Mouse (Mus musculus) C2C12 (cell line): ENCODE data around the gene Gm20388.

Experiments used
- CTCF ChIP-seq: IDR thresholded peaks from one replicate; pipeline ENCODE4 v1.5.1; 2011; ENCODE audit not compliant: control insufficient read depth, insufficient read depth, insufficient read length
- MAX ChIP-seq: IDR thresholded peaks from one replicate; pipeline ENCODE4 v1.6.1; 2011; ENCODE audit warnings: mild to moderate bottlenecking, control low read depth
- MYOD1 ChIP-seq: IDR thresholded peaks from one replicate; pipeline ENCODE4 v1.6.1; 2011; ENCODE audit warnings: low read depth; ENCODE audit not compliant: control insufficient read depth, insufficient read length
- USF1 ChIP-seq: IDR thresholded peaks from one replicate; pipeline ENCODE4 v1.6.1; 2011; ENCODE audit warnings: low read depth, mild to moderate bottlenecking, control low read depth, moderate library complexity

DNA sequence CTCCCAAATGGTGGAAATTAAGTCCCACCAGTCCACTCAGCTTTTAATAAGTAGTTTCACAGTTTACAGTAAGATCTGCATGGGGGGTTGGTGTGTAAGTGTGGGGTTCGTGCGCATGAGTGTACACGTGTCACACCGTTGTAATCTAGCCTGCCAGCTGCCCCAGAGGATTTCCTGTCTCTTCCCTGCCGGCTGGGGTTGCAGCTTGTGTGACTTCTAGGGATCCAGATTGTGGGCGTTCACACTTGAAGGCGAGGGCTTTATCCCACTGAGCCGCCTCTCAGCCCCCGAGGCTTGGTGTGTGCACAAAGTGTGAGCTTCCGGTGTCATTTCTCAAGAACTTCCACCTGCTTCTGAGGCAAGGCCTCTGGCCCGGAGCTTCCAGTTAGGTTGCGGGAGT is 61.9 kb downstream of the Gm20388 start:
- TF ChIP-seq CTCF: no peak
- TF ChIP-seq MAX: no peak
- TF ChIP-seq MYOD1: no peak
- no peak for TF ChIP-seq USF1
